Mouse (Mus musculus): ENCODE measurements around the gene Snx5. TPM values are rescaled to one million over a fixed set of nuclear protein-coding genes. Genes with fewer than 3 reads are reported as not detected.

Gene Snx5
- total RNA-seq, 2 experiments from 2014 or later, result 59.7 to 65.9 TPM

GRCm38 (mm10) chr2:144267731-144268015 lies 3.0 kb downstream of the Snx5 start:
- DNase-seq, result peak; percentile 31 to 58

GRCm38 (mm10) chr2:144267004-144267730 lies 3.5 kb downstream of the Snx5 start:
- no peak for DNase-seq

GRCm38 (mm10) chr2:144265916-144266683 lies 4.6 kb downstream of the Snx5 start:
- DNase-seq, result peak; percentile 40 to 73

GRCm38 (mm10) chr2:144265120-144265488 lies 5.6 kb downstream of the Snx5 start:
- DNase-seq, result no peak

- DNase-seq, result peak; percentile 32 to 45
Observed at GRCm38 (mm10) chr2:144264398-144265119, 6.1 kb downstream of the Snx5 start.

- DNase-seq, result no peak
Observed at GRCm38 (mm10) chr2:144262837-144263236, 7.9 kb downstream of the Snx5 start.

- no peak for DNase-seq
Observed at GRCm38 (mm10) chr2:144250111-144250510, 20.6 kb downstream of the Snx5 start.

GRCm38 (mm10) chr2:144248613-144249376 lies 21.9 kb downstream of the Snx5 start:
- no peak for DNase-seq

GRCm38 (mm10) chr2:144247337-144247978 lies 23.2 kb downstream of the Snx5 start:
- DNase-seq, result peak; percentile 48 to 82

GRCm38 (mm10) chr2:144246270-144246669 lies 24.4 kb downstream of the Snx5 start:
- DNase-seq, result no peak

- DNase-seq, result peak; percentile 30 to 73
Observed at GRCm38 (mm10) chr2:144245464-144245863, 25.2 kb downstream of the Snx5 start.

- DNase-seq, result no peak
Observed at GRCm38 (mm10) chr2:144240095-144240899, 30.4 kb downstream of the Snx5 start.

- DNase-seq, result no peak
Observed at GRCm38 (mm10) chr2:144239318-144239717, 31.4 kb downstream of the Snx5 start.

- DNase-seq, result peak; percentile 84 to 91
Observed at GRCm38 (mm10) chr2:144238341-144238740, 32.4 kb downstream of the Snx5 start.

GRCm38 (mm10) chr2:144236791-144237584 lies 33.7 kb downstream of the Snx5 start:
- DNase-seq, result no peak

GRCm38 (mm10) chr2:144235776-144236175 lies 34.9 kb downstream of the Snx5 start:
- no peak for DNase-seq

- DNase-seq, result no peak
Observed at GRCm38 (mm10) chr2:144233534-144233933, 37.2 kb downstream of the Snx5 start.

GRCm38 (mm10) chr2:144231115-144231514 lies 39.6 kb downstream of the Snx5 start:
- no peak for DNase-seq

GRCm38 (mm10) chr2:144230498-144230897 lies 40.2 kb downstream of the Snx5 start:
- peak; percentile 47 to 50 for DNase-seq

- no peak for DNase-seq
Observed at GRCm38 (mm10) chr2:144229647-144230046, 41.1 kb downstream of the Snx5 start.

All from heart, adult 18-20 months (tissue).